Mouse (Mus musculus): Measurements from ENCODE around the gene Ccdc61.
"Not testable (repeated sequence)": the region's sequence is repeated elsewhere in the genome, so short reads cannot be mapped to it uniquely, and the experiment has no call there.

Ccdc61 gene

GRCm38 (mm10) chr7:18916254-18916653 lies 6.0 kb upstream of the Ccdc61 start:
- DNase-seq (ENCODE audit: low spot score): no peak

GRCm38 (mm10) chr7:18909797-18910196 lies 418 bp downstream of the Ccdc61 start:
- DNase-seq (ENCODE audit: low spot score): no peak

GRCm38 (mm10) chr7:18904971-18905370 lies 5.2 kb downstream of the Ccdc61 start:
- no peak for DNase-seq (ENCODE audit: low spot score)

GRCm38 (mm10) chr7:18902486-18902885 lies 7.7 kb downstream of the Ccdc61 start:
- DNase-seq (ENCODE audit: low spot score): no peak

GRCm38 (mm10) chr7:18900513-18900912 lies 9.7 kb downstream of the Ccdc61 start:
- DNase-seq (ENCODE audit: low spot score): no peak

GRCm38 (mm10) chr7:18896536-18896935 lies 13.7 kb downstream of the Ccdc61 start:
- peak; percentile 66 for DNase-seq (ENCODE audit: low spot score)

- peak; percentile 69 for DNase-seq (ENCODE audit: low spot score)
Observed at GRCm38 (mm10) chr7:18893651-18894430, 16.4 kb downstream of the Ccdc61 start.

- DNase-seq (ENCODE audit: low spot score): no peak
Observed at GRCm38 (mm10) chr7:18893009-18893408, 17.2 kb downstream of the Ccdc61 start.

GRCm38 (mm10) chr7:18891872-18892599 lies 18.2 kb downstream of the Ccdc61 start:
- DNase-seq (ENCODE audit: low spot score): peak; percentile 96

GRCm38 (mm10) chr7:18890848-18891247 lies 19.4 kb downstream of the Ccdc61 start:
- DNase-seq (ENCODE audit: low spot score): no peak

GRCm38 (mm10) chr7:18886963-18887362 lies 23.3 kb downstream of the Ccdc61 start:
- DNase-seq (ENCODE audit: low spot score): no peak

GRCm38 (mm10) chr7:18884745-18885422 lies 25.3 kb downstream of the Ccdc61 start:
- DNase-seq (ENCODE audit: low spot score): no peak

- DNase-seq (ENCODE audit: low spot score): no peak
Observed at GRCm38 (mm10) chr7:18883991-18884744, 26.0 kb downstream of the Ccdc61 start.

- no peak for DNase-seq (ENCODE audit: low spot score)
Observed at GRCm38 (mm10) chr7:18878691-18879090, 31.5 kb downstream of the Ccdc61 start.

GRCm38 (mm10) chr7:18875372-18875771 lies 34.8 kb downstream of the Ccdc61 start:
- no peak for DNase-seq (ENCODE audit: low spot score)

GRCm38 (mm10) chr7:18873253-18873652 lies 37.0 kb downstream of the Ccdc61 start:
- peak; percentile 91 for DNase-seq (ENCODE audit: low spot score)

GRCm38 (mm10) chr7:18872816-18873215 lies 37.4 kb downstream of the Ccdc61 start:
- peak; percentile 41 for DNase-seq (ENCODE audit: low spot score)

- DNase-seq (ENCODE audit: low spot score): no peak
Observed at GRCm38 (mm10) chr7:18872014-18872802, 38.0 kb downstream of the Ccdc61 start.

- not testable (repeated sequence) for DNase-seq (ENCODE audit: low spot score)
Observed at GRCm38 (mm10) chr7:18871031-18871430, 39.2 kb downstream of the Ccdc61 start, which contains the start of gene Pglyrp1. Pglyrp1 (plus strand) TSS chr7:18871331.

- no peak for DNase-seq (ENCODE audit: low spot score)
Observed at GRCm38 (mm10) chr7:18868491-18868890, 41.7 kb downstream of the Ccdc61 start.

GRCm38 (mm10) chr7:18862801-18863200 lies 47.4 kb downstream of the Ccdc61 start:
- no peak for DNase-seq (ENCODE audit: low spot score)

Data from embryo, embryonic 10 days (tissue).